7 mouse cellular contexts compared by ENCODE assay signal in genomic region chr4:95008175-95009057, GRCm38 (mm10). TPM values are rescaled to one million over a fixed set of nuclear protein-coding genes. Genes with fewer than 3 reads are reported as not detected.
DNase-seq lines count a peak whose midpoint lies in the region; ATAC-seq lines count a peak whose summit lies in the region.

No protein-coding gene starts in this region.

- H3K4me3 ChIP-seq in midbrain, embryonic 15.5 days: no peak overlapping the region

- no peak overlapping the region for H3K27ac ChIP-seq in midbrain, embryonic 15.5 days

- 0 out of 2 replicates have a peak overlapping the region, but pooled peaks have one; percentile 20 for H3K4me2 ChIP-seq in midbrain, embryonic 15.5 days

- no peaks in the 10 kb centered on the region for H3K27me3 ChIP-seq in midbrain, embryonic 15.5 days (replicated peaks)

- H3K4me1 ChIP-seq in midbrain, embryonic 15.5 days: no peaks in the 10 kb centered on the region

- intact Hi-C loops in left cerebral cortex, postnatal 36 days (cut with DNase I): loop anchor here (1.0 to 2.0 kb wide), 2 partner anchors 42 to 863 kb away; no protein-coding TSS in a partner anchor

- peak; percentile 79 to 95 for DNase-seq in adrenal gland, adult (ENCODE audit: inconsistent age in 2 of 2, low spot score in 1 of 2)
- DNase-seq in cerebellum, postnatal 36 days: peak; percentile 74 to 80
- DNase-seq in gastrocnemius, adult 8-10 months (ENCODE audit: low spot score in 2 of 2): peak; percentile 29 to 51
- peak; percentile 43 for DNase-seq in kidney, adult 11 months
- DNase-seq in left cerebral cortex, postnatal 36 days (ENCODE audit: low spot score in 2 of 2): peak; percentile 55 to 77
- DNase-seq in spleen, adult 12 weeks (ENCODE audit: low spot score): peak; percentile 8

- H3K9ac ChIP-seq in midbrain, embryonic 15.5 days: no peak overlapping the region

- WGBS in midbrain, embryonic 15.5 days: 43% methylated on average over 13 of the region's 13 CpGs

- no peaks in the 10 kb centered on the region for H3K36me3 ChIP-seq in midbrain, embryonic 15.5 days (replicated peaks)

- ATAC-seq in midbrain, embryonic 15.5 days (replicated peaks): peak; percentile 93

- H3K9me3 ChIP-seq in midbrain, embryonic 15.5 days: no peaks in the 10 kb centered on the region

RNA-seq across cellular contexts. Expression of gene Mysm1, which starts 29.5 kb away (rescaled TPM):
- total RNA-seq in gastrocnemius, adult 8-10 months (2022): 10 to 100 TPM in 1 of 4 experiments, 1 to 10 TPM in 3; 3.9 to 10.2 (median 6.9) TPM
- 10 to 100 TPM; 28.4 to 34.9 TPM for total RNA-seq in left cerebral cortex, postnatal 36 days (2021)
- polyA plus RNA-seq in midbrain, embryonic 15.5 days (2015; fragmentation: Nextera tagmentation; extraction: Ambion mirVana): 26.4 and 30.6 TPM in 2 replicates

RNA-seq across cellular contexts. Expression of gene Jun, which starts 43.6 kb away (rescaled TPM):
- total RNA-seq in gastrocnemius, adult 8-10 months (2022): 10 to 100 TPM; 43.7 to 85.1 (median 58.2) TPM
- 10 to 100 TPM; 48.6 to 79.9 TPM for total RNA-seq in left cerebral cortex, postnatal 36 days (2021)
- polyA plus RNA-seq in midbrain, embryonic 15.5 days (2015; fragmentation: Nextera tagmentation; extraction: Ambion mirVana): 49.9 and 53.9 TPM in 2 replicates

Comparison
In these comparisons a context has a peak if more than half of its experiments do, and no peak if none do; other contexts are left out.
1. DNase-seq: peak in every context shown above with its lines; median percentile 87 in adrenal gland, adult; 77 in cerebellum, postnatal 36 days; 66 in left cerebral cortex, postnatal 36 days; 43 in kidney, adult 11 months; 40 in gastrocnemius, adult 8-10 months; 8 in spleen, adult 12 weeks.